Mouse (Mus musculus): ENCODE data around the gene Tstd1. TPM values are rescaled to one million over a fixed set of nuclear protein-coding genes. Genes with fewer than 3 reads are reported as not detected.

The Tstd1 gene
- polyA plus RNA-seq, 1 experiment, result 8.9 TPM

- TF ChIP-seq CTCF (IDR thresholded peaks at IDR 0.05; ENCODE audit: insufficient read depth, low read length) (no peak), POLR2A (IDR thresholded peaks at IDR 0.05; ENCODE audit: borderline replicate concordance, extremely low read depth, low read depth, low read length) (no peak)
- no peak for DNase-seq
- 69% methylated on average over 5 of the region's 5 CpGs for WGBS
- Histone ChIP-seq H3K4me3 (replicated peaks; ENCODE audit: extremely low read depth, low read depth, low read length) (no peak overlapping the region), H3K4me1 (ENCODE audit: control insufficient read depth, insufficient read depth, low read length) (peaks cover 30% of the 10 kb centered on the region)
These were observed 26.4 kb downstream of the Tstd1 start for GRCm38 (mm10) chr1:171445050-171445449.

GRCm38 (mm10) chr1:171446854-171447253 lies 28.2 kb downstream of the Tstd1 start:
- TF ChIP-seq CTCF (IDR thresholded peaks at IDR 0.05; ENCODE audit: insufficient read depth, low read length) (no peak), POLR2A (IDR thresholded peaks at IDR 0.05; ENCODE audit: borderline replicate concordance, extremely low read depth, low read depth, low read length) (no peak)
- no peak for DNase-seq
- Histone ChIP-seq H3K4me1 (ENCODE audit: control insufficient read depth, insufficient read depth, low read length) (peaks cover 28% of the 10 kb centered on the region), H3K4me3 (replicated peaks; ENCODE audit: extremely low read depth, low read depth, low read length) (no peak overlapping the region)
- WGBS, result 31% methylated on average over 7 of the region's 7 CpGs

GRCm38 (mm10) chr1:171447692-171448091 lies 29.0 kb downstream of the Tstd1 start:
- Histone ChIP-seq H3K4me3 (replicated peaks; ENCODE audit: extremely low read depth, low read depth, low read length) (no peak overlapping the region), H3K4me1 (ENCODE audit: control insufficient read depth, insufficient read depth, low read length) (peaks cover 26% of the 10 kb centered on the region)
- TF ChIP-seq CTCF (IDR thresholded peaks at IDR 0.05; ENCODE audit: insufficient read depth, low read length), result no peak
- no peak for TF ChIP-seq POLR2A (IDR thresholded peaks at IDR 0.05; ENCODE audit: borderline replicate concordance, extremely low read depth, low read depth, low read length)
- WGBS, result 12% methylated on average over 10 of the region's 10 CpGs
- no peak for DNase-seq

- Histone ChIP-seq H3K4me1 (ENCODE audit: control insufficient read depth, insufficient read depth, low read length) (peaks cover 25% of the 10 kb centered on the region), H3K4me3 (replicated peaks; ENCODE audit: extremely low read depth, low read depth, low read length) (no peak overlapping the region)
- 55% methylated on average over 11 of the region's 11 CpGs for WGBS
- DNase-seq, result no peak
- no peak for TF ChIP-seq CTCF (IDR thresholded peaks at IDR 0.05; ENCODE audit: insufficient read depth, low read length)
- TF ChIP-seq POLR2A (IDR thresholded peaks at IDR 0.05; ENCODE audit: borderline replicate concordance, extremely low read depth, low read depth, low read length), result no peak
These were observed 31.4 kb downstream of the Tstd1 start for GRCm38 (mm10) chr1:171450062-171450461.

GRCm38 (mm10) chr1:171451001-171451400 lies 32.3 kb downstream of the Tstd1 start:
- Histone ChIP-seq H3K4me3 (replicated peaks; ENCODE audit: extremely low read depth, low read depth, low read length) (no peak overlapping the region), H3K4me1 (ENCODE audit: control insufficient read depth, insufficient read depth, low read length) (peaks cover 25% of the 10 kb centered on the region)
- TF ChIP-seq CTCF (IDR thresholded peaks at IDR 0.05; ENCODE audit: insufficient read depth, low read length) (no peak), POLR2A (IDR thresholded peaks at IDR 0.05; ENCODE audit: borderline replicate concordance, extremely low read depth, low read depth, low read length) (no peak)
- no peak for DNase-seq
- WGBS, result 50% methylated on average over 10 of the region's 10 CpGs

GRCm38 (mm10) chr1:171452522-171452921 lies 33.9 kb downstream of the Tstd1 start:
- WGBS, result 26% methylated on average over 5 of the region's 5 CpGs
- TF ChIP-seq CTCF (IDR thresholded peaks at IDR 0.05; ENCODE audit: insufficient read depth, low read length), result no peak
- DNase-seq, result no peak

GRCm38 (mm10) chr1:171452923-171453322 lies 34.3 kb downstream of the Tstd1 start:
- no peak for DNase-seq
- H3K4me1 ChIP-seq (ENCODE audit: control insufficient read depth, insufficient read depth, low read length), result peaks cover 19% of the 10 kb centered on the region
- 26% methylated on average over 5 of the region's 5 CpGs for WGBS
- no peak overlapping the region for H3K4me3 ChIP-seq (replicated peaks; ENCODE audit: extremely low read depth, low read depth, low read length)
- TF ChIP-seq POLR2A (IDR thresholded peaks at IDR 0.05; ENCODE audit: borderline replicate concordance, extremely low read depth, low read depth, low read length) (no peak), CTCF (IDR thresholded peaks at IDR 0.05; ENCODE audit: insufficient read depth, low read length) (no peak)

More at GRCm38 (mm10) chr1:171452522-171452921, 33.9 kb downstream of the Tstd1 start:
- H3K4me1 ChIP-seq (ENCODE audit: control insufficient read depth, insufficient read depth, low read length), result peaks cover 23% of the 10 kb centered on the region
- H3K4me3 ChIP-seq (replicated peaks; ENCODE audit: extremely low read depth, low read depth, low read length), result no peak overlapping the region

- Histone ChIP-seq H3K4me1 (ENCODE audit: control insufficient read depth, insufficient read depth, low read length) (peaks cover 18% of the 10 kb centered on the region), H3K4me3 (replicated peaks; ENCODE audit: extremely low read depth, low read depth, low read length) (no peak overlapping the region)
- TF ChIP-seq CTCF (IDR thresholded peaks at IDR 0.05; ENCODE audit: insufficient read depth, low read length) (no peak), POLR2A (IDR thresholded peaks at IDR 0.05; ENCODE audit: borderline replicate concordance, extremely low read depth, low read depth, low read length) (no peak)
- no peak for DNase-seq
- 47% methylated on average over 6 of the region's 6 CpGs for WGBS
These were observed 36.3 kb downstream of the Tstd1 start for GRCm38 (mm10) chr1:171454926-171455325.

- TF ChIP-seq POLR2A (IDR thresholded peaks at IDR 0.05; ENCODE audit: borderline replicate concordance, extremely low read depth, low read depth, low read length) (no peak), CTCF (IDR thresholded peaks at IDR 0.05; ENCODE audit: insufficient read depth, low read length) (no peak)
- Histone ChIP-seq H3K4me1 (ENCODE audit: control insufficient read depth, insufficient read depth, low read length) (peaks cover 9% of the 10 kb centered on the region), H3K4me3 (replicated peaks; ENCODE audit: extremely low read depth, low read depth, low read length) (no peak overlapping the region)
- no peak for DNase-seq
- 77% methylated on average over 1 of the region's 1 CpGs for WGBS
These were observed 38.9 kb downstream of the Tstd1 start for GRCm38 (mm10) chr1:171457568-171457967.

- Histone ChIP-seq H3K4me1 (ENCODE audit: control insufficient read depth, insufficient read depth, low read length) (0 out of 2 replicates have a peak, but pooled peaks cover 2% of the 10 kb centered on the region), H3K4me3 (replicated peaks; ENCODE audit: extremely low read depth, low read depth, low read length) (no peak overlapping the region)
- DNase-seq, result no peak
- WGBS, result 47% methylated on average over 5 of the region's 5 CpGs
- TF ChIP-seq POLR2A (IDR thresholded peaks at IDR 0.05; ENCODE audit: borderline replicate concordance, extremely low read depth, low read depth, low read length), result no peak
- no peak for TF ChIP-seq CTCF (IDR thresholded peaks at IDR 0.05; ENCODE audit: insufficient read depth, low read length)
These were observed 41.1 kb downstream of the Tstd1 start for GRCm38 (mm10) chr1:171459791-171460190.

All from lung, adult 2 months (tissue).